Mouse (Mus musculus) spleen, adult 2 months (tissue): ENCODE measurements around the gene Bcl3. TPM values are rescaled to one million over a fixed set of nuclear protein-coding genes. Genes with fewer than 3 reads are reported as not detected.

Experiments used
- DNase-seq, 2 experiments: peaks; one replicate each; pipeline versions ENCODE4 v3.0.0 to v3.0.0-alpha.2; 2012 to 2021; ENCODE audit warnings: low spot score in 2 of 2, low read depth in 1 of 2
- H3K27ac ChIP-seq: fragments of 200-500 bp; 2 replicates; pipeline ENCODE4 v1.5.1; 2012; ENCODE audit warnings: low read length, inconsistent platforms; ENCODE audit not compliant: insufficient read depth
- H3K27me3 ChIP-seq: fragments of 200-500 bp; 2 replicates; pipeline ENCODE4 v1.6.1; 2012; ENCODE audit warnings: mild to moderate bottlenecking, moderate library complexity, low read length, inconsistent platforms; ENCODE audit not compliant: control insufficient read depth, insufficient read depth
- H3K36me3 ChIP-seq: fragments of 200-500 bp; 2 replicates; pipeline ENCODE4 v1.6.1; 2012; ENCODE audit warnings: mild to moderate bottlenecking, low read length, inconsistent platforms; ENCODE audit not compliant: control insufficient read depth, insufficient read depth
- H3K4me1 ChIP-seq: fragments of 200-500 bp; 2 replicates; pipeline ENCODE4 v1.6.1; 2011; ENCODE audit warnings: inconsistent platforms; ENCODE audit not compliant: control insufficient read depth, insufficient read depth, insufficient read length
- H3K4me3 ChIP-seq: fragments of 200-500 bp; 2 replicates; pipeline ENCODE4 v1.5.1; 2011; ENCODE audit warnings: mild to moderate bottlenecking, inconsistent platforms; ENCODE audit not compliant: insufficient read depth, insufficient read length; ENCODE audit errors: extremely low read depth
- CTCF ChIP-seq: fragments of 200-500 bp; IDR thresholded peaks from 2 replicates; pipeline ENCODE4 v1.5.1; 2011; ENCODE audit warnings: mild to moderate bottlenecking, inconsistent platforms; ENCODE audit not compliant: insufficient read depth, insufficient read length, insufficient replicate concordance; ENCODE audit errors: extremely low read depth
- POLR2A ChIP-seq: fragments of 200-500 bp; IDR thresholded peaks from 2 replicates; pipeline ENCODE4 v1.6.1; 2011; ENCODE audit warnings: low read depth, low read length, inconsistent platforms
- WGBS: fragments of 180-500 bp; shearing (Covaris S2); methylation state at CpG from one replicate; pipeline ENCODE4 v1.1.7; 2018; 5-methylcytosine and 5-hydroxymethylcytosine counted together
- polyA plus RNA-seq: library from polyadenylated mRNA; depleted of rRNA; stranded (reverse); fragments of >200 nt; gene quantifications from 2 replicates; pipeline ENCODE4 v1.2.3, GENCODE M21; 2012

The Bcl3 gene
- polyA plus RNA-seq, 1 experiment: 102 TPM

DNA sequence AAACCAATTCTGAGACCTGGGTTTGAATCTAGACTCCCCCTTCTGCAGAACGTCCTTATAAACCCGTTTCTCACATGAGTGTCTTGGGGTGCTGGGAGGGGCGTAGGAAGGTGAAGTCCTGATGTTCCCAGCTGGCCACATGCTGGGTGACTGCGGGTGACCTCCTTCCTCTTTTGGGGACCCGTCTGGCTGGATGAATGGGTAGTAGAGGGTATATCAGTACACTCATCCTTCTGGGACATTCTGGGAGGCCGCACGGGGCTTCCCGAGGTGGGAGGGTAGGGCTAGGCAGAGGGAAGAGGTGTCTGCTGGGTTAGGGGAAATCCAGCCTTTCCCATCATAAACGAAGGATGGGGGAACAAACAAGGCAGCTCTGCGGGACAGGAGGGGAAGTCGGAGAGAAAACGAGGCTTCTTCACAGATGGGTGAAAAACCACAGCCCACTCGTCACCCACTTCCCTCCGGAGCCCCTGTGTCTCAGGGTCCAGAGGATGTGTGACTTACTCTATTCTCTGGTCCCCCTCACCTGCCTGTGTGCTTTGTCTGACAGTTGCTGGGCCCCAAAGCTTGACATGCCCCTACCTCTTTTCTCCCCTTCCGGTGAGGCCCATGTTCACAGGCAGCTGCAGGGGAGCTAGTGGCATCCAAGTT, 22.1 kb upstream of the Bcl3 start:
- peak overlapping the region; percentile 78 for H3K27ac ChIP-seq
- no peaks in the 10 kb centered on the region for H3K36me3 ChIP-seq
- DNase-seq: peak; percentile 25 to 62
- H3K4me3 ChIP-seq: no peak overlapping the region
- H3K4me1 ChIP-seq: peaks cover 25% of the 10 kb centered on the region; the same call in 1 of the 2 replicates
- 6% methylated on average over 15 of the region's 15 CpGs for WGBS
- no peaks in the 10 kb centered on the region for H3K27me3 ChIP-seq
- TF ChIP-seq CTCF: no peak
- TF ChIP-seq POLR2A: no peak

GRCm38 (mm10) chr7:19843561-19843960, 21.0 kb upstream of the Bcl3 start:
- WGBS: 12% methylated on average over 11 of the region's 11 CpGs
- H3K36me3 ChIP-seq: no peaks in the 10 kb centered on the region
- peak overlapping the region; percentile 37; the same call in 1 of the 2 replicates for H3K27ac ChIP-seq
- H3K4me3 ChIP-seq: no peak overlapping the region
- peak; percentile 41 to 75 for DNase-seq
- H3K4me1 ChIP-seq: peaks cover 25% of the 10 kb centered on the region; the same call in 1 of the 2 replicates
- TF ChIP-seq CTCF: peak; percentile 86
- no peak for TF ChIP-seq POLR2A
- no peaks in the 10 kb centered on the region for H3K27me3 ChIP-seq

- DNase-seq: peak in 1 of 2 experiments; percentile 18
- TF ChIP-seq POLR2A (no peak), CTCF (no peak)
- WGBS: 69% methylated on average over 19 of the region's 19 CpGs
- peaks cover 25% of the 10 kb centered on the region; the same call in 1 of the 2 replicates for H3K4me1 ChIP-seq
- no peaks in the 10 kb centered on the region for H3K36me3 ChIP-seq
- no peaks in the 10 kb centered on the region for H3K27me3 ChIP-seq
- no peak overlapping the region for H3K27ac ChIP-seq
- H3K4me3 ChIP-seq: no peak overlapping the region
These were observed 20.4 kb upstream of the Bcl3 start for GRCm38 (mm10) chr7:19842885-19843504.

GRCm38 (mm10) chr7:19841686-19842413, 19.3 kb upstream of the Bcl3 start:
- TF ChIP-seq POLR2A (no peak), CTCF (no peak)
- 64% methylated on average over 21 of the region's 21 CpGs for WGBS
- Histone ChIP-seq H3K4me1 (peaks cover 25% of the 10 kb centered on the region; the same call in 1 of the 2 replicates), H3K27ac (no peak overlapping the region), H3K36me3 (no peaks in the 10 kb centered on the region), H3K4me3 (no peak overlapping the region), H3K27me3 (no peaks in the 10 kb centered on the region)
- DNase-seq: no peak

DNA sequence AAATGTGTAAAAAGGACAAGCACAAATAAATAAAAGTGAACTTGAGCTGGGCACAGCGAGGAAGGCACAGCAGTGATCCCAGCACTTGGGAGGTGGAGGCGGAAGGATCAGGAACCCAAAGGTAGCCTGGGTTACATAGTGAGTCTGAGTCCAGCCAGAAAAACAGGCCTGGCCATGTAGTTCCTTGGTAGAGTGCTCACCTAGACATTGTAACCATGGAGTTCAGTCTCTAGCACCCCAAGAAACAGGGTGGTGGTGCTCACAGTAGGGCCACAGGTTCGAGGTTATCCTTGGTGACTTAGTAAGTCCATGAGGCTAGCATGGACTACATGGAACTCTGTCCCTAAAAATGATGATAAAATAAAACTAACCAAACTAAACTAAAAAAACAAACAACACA, 18.4 kb upstream of the Bcl3 start:
- DNase-seq: no peak
- no peak overlapping the region for H3K4me3 ChIP-seq
- no peak overlapping the region for H3K27ac ChIP-seq
- 91% methylated on average over 3 of the region's 3 CpGs for WGBS
- no peaks in the 10 kb centered on the region for H3K27me3 ChIP-seq
- H3K36me3 ChIP-seq: no peaks in the 10 kb centered on the region
- H3K4me1 ChIP-seq: peaks cover 25% of the 10 kb centered on the region; the same call in 1 of the 2 replicates
- no peak for TF ChIP-seq POLR2A
- TF ChIP-seq CTCF: no peak

- no peaks in the 10 kb centered on the region for H3K27me3 ChIP-seq
- no peak for TF ChIP-seq POLR2A
- TF ChIP-seq CTCF: no peak
- H3K36me3 ChIP-seq: no peaks in the 10 kb centered on the region
- no peak overlapping the region for H3K27ac ChIP-seq
- H3K4me1 ChIP-seq: peaks cover 21% of the 10 kb centered on the region; the same call in 1 of the 2 replicates
- WGBS: 90% methylated on average over 4 of the region's 4 CpGs
- H3K4me3 ChIP-seq: no peak overlapping the region
- DNase-seq: no peak
These were observed 17.8 kb upstream of the Bcl3 start for GRCm38 (mm10) chr7:19840371-19840770.
